Mouse (Mus musculus) bone marrow macrophage, adult 2 months (primary cell): ENCODE results near the gene Spata2. TPM values are rescaled to one million over a fixed set of nuclear protein-coding genes. Genes with fewer than 3 reads are reported as not detected.

Experiments used
- H3K27ac ChIP-seq: 2 replicates; pipeline ENCODE4 v1.5.1; 2012; ENCODE audit warnings: low read depth, low read length; ENCODE audit not compliant: insufficient read depth
- H3K4me1 ChIP-seq: 2 replicates; pipeline ENCODE4 v1.6.1; 2012; ENCODE audit warnings: low read length; ENCODE audit not compliant: control insufficient read depth, insufficient read depth
- H3K4me3 ChIP-seq: 2 replicates; pipeline ENCODE4 v1.5.1; 2012; ENCODE audit warnings: mild to moderate bottlenecking, low read length, moderate library complexity; ENCODE audit not compliant: insufficient read depth
- CTCF ChIP-seq: IDR thresholded peaks from 2 replicates; pipeline ENCODE4 v1.5.1; 2012; ENCODE audit warnings: low read depth, mild to moderate bottlenecking, low read length, moderate library complexity
- POLR2A ChIP-seq: IDR thresholded peaks from 2 replicates; pipeline ENCODE4 v1.6.1; 2012; ENCODE audit warnings: mild to moderate bottlenecking, low read depth, low read length, borderline replicate concordance
- polyA plus RNA-seq: library from polyadenylated mRNA; stranded (reverse); fragments of >200 nt; gene quantifications from 2 replicates; pipeline ENCODE4 v1.2.4, GENCODE M21; 2012; ENCODE audit not compliant: missing spikeins, insufficient read depth, insufficient read length

The Spata2 gene
- polyA plus RNA-seq, 1 experiment, result 14.2 TPM

GRCm38 (mm10) chr2:167536320-167536945 is 43.7 kb upstream of the Spata2 start:
- Histone ChIP-seq H3K4me1 (peaks cover 4% of the 10 kb centered on the region; the same call in 1 of the 2 replicates), H3K27ac (no peak overlapping the region), H3K4me3 (no peak overlapping the region)
- TF ChIP-seq CTCF (no peak), POLR2A (no peak)

DNA sequence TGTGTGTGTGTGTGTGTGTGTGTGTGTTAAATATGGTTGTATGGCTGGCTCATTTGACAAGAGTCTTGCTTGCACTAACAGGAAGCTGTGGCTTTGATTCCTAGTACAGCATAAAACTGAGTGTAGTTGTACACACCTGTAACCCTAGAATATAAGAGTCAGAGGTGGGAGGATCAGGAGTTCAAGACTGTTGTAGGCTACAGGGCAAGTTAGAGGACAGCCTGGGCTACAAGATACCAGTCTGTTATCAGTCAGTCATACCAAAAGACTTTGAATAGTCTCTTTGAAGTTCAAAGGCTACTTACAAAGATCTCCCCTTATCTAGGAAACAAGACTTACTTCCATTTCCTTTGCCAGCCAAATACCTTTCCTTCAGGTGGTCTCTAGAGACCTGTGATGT is 41.2 kb upstream of the Spata2 start:
- Histone ChIP-seq H3K27ac (no peak overlapping the region), H3K4me3 (no peak overlapping the region), H3K4me1 (peaks cover 4% of the 10 kb centered on the region; the same call in 1 of the 2 replicates)
- no peak for TF ChIP-seq CTCF
- TF ChIP-seq POLR2A, result no peak

DNA sequence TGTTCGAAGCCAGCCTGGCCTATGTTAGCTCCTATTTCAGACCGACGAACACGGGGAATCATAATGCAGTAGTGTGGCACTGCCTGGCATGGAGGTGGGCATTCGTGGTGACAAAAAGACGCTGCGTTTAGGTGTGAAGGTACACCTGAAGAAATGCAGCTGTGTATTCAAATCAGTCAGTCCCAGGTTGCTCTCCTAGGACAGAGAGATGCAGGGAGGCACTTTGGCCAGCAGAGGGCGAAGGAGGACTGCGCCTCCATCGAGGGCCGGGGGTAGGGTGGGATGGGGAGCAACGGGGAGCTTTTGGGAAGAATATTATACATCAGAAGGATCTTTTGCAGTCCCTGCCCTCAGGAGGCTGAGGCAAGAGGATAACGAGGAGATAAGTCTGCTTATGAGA is 39.4 kb upstream of the Spata2 start:
- Histone ChIP-seq H3K4me3 (no peak overlapping the region), H3K4me1 (no peaks in the 10 kb centered on the region), H3K27ac (no peak overlapping the region)
- TF ChIP-seq CTCF (peak; percentile 98), POLR2A (no peak)

GRCm38 (mm10) chr2:167530536-167530935 is 37.8 kb upstream of the Spata2 start:
- no peaks in the 10 kb centered on the region for H3K4me1 ChIP-seq
- TF ChIP-seq POLR2A (no peak), CTCF (no peak)
- no peak overlapping the region for H3K27ac ChIP-seq
- no peak overlapping the region for H3K4me3 ChIP-seq

DNA sequence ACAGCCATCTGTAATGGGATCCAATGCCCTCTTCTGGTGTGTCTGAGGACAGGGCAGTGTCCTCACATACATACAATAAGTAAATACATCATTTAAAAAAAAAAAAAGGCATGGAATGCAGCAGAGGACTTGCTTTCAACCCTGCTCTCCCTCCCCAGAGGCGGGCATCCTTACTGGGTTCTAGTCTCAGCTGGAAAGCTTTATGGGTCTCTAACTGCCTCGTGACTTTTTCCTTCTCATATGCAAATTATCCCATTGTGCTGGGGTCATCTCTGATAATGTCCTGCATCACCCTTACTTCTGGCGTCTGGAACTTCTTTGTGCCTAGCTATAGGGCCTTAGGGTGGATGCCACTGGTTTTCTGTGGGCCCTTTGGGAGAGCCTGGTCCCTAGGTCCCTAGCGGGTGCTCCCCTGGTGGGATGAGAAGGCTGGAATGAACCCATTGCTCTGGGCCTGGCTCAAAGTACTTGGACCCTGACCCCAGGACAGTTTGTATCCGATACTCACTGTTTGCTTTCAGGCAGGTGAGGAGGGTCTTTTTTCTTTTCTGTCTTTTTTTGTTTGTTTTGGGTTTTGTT is 37.3 kb upstream of the Spata2 start:
- no peak overlapping the region for H3K4me3 ChIP-seq
- no peaks in the 10 kb centered on the region for H3K4me1 ChIP-seq
- no peak for TF ChIP-seq POLR2A
- no peak for TF ChIP-seq CTCF
- H3K27ac ChIP-seq, result no peak overlapping the region

GRCm38 (mm10) chr2:167528278-167528677 is 35.6 kb upstream of the Spata2 start:
- H3K4me3 ChIP-seq, result no peak overlapping the region
- no peak for TF ChIP-seq POLR2A
- no peak for TF ChIP-seq CTCF
- H3K4me1 ChIP-seq, result no peaks in the 10 kb centered on the region
- H3K27ac ChIP-seq, result no peak overlapping the region

DNA sequence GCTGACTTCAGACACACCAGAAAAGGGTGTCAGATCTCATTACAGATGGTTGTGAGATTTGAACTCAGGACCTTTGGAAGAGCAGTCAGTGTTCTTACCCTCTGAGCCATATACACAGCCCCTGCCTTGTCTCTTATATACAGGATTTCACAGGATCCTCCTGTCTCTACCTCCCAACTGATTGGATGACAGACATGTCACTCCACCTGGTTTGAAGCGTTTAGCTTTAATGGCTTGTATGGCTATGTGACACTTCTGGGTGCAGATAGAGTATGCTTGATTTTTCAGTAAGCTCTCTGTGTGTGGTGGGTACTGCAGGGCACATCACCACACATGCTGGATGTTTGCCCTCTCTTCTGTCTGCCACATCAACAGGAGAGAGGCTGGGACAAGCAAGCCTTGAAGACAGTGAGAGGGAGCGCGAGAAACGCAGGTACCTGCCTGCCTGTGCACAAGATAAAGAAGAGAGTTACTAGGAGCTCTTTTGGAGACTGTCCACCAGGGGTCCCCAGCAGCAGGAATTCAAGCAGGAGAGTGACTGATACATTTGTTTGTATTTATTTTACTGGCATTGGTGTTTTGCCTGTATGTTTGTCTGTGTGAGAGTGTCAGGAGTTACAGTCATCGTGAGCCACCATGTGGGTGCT is 27.0 kb upstream of the Spata2 start:
- H3K27ac ChIP-seq, result no peak overlapping the region
- no peaks in the 10 kb centered on the region for H3K4me1 ChIP-seq
- H3K4me3 ChIP-seq, result no peak overlapping the region
- no peak for TF ChIP-seq CTCF
- TF ChIP-seq POLR2A, result no peak

GRCm38 (mm10) chr2:167515688-167516087 is 23.0 kb upstream of the Spata2 start:
- H3K27ac ChIP-seq, result no peak overlapping the region
- TF ChIP-seq CTCF, result no peak
- TF ChIP-seq POLR2A, result no peak
- no peak overlapping the region for H3K4me3 ChIP-seq
- H3K4me1 ChIP-seq, result no peaks in the 10 kb centered on the region

- Histone ChIP-seq H3K4me1 (no peaks in the 10 kb centered on the region), H3K27ac (no peak overlapping the region), H3K4me3 (no peak overlapping the region)
- TF ChIP-seq POLR2A (no peak), CTCF (no peak)
These were observed 22.0 kb upstream of the Spata2 start for GRCm38 (mm10) chr2:167514641-167515040.

DNA sequence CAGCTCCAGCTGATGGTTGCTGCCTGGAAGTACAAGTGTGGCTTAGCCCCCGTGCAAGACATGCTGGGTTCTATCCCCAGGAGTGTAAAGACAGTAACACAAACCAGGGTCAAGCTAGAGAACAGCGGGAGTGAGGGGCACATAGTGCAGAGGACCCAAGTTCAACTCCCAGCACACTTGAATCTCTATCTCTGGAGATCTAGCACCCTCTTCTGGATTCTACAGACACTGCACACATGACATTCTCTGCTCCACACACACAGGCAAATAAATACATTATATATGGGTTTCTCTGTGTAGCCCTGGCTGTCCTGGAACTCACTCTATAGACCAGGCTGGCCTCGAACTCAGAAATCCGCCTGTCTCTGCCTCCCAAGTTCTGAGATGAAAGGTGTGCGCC is 20.3 kb upstream of the Spata2 start:
- no peak for TF ChIP-seq POLR2A
- TF ChIP-seq CTCF, result peak; percentile 9; the same call in 1 of the 2 replicates
- Histone ChIP-seq H3K4me1 (no peaks in the 10 kb centered on the region; the same call in 1 of the 2 replicates), H3K4me3 (no peak overlapping the region), H3K27ac (no peak overlapping the region)
